Mouse (Mus musculus): ENCODE data around the gene Por. TPM values are rescaled to one million over a fixed set of nuclear protein-coding genes. Genes with fewer than 3 reads are reported as not detected.

Gene Por
- total and polyA plus RNA-seq, 2 experiments from 2014 or later: 44.9 to 71.7 TPM

- WGBS: 71% methylated on average over 6 of the region's 6 CpGs
- Histone ChIP-seq H3K36me3 (replicated peaks; ENCODE audit: control insufficient read depth, insufficient read depth, low read length) (peaks cover 27% of the 10 kb centered on the region), H3K4me3 (ENCODE audit: low read depth, low read length) (no peak overlapping the region), H3K27me3 (ENCODE audit: control insufficient read depth, insufficient read depth, low read length) (no peaks in the 10 kb centered on the region), H3K27ac (ENCODE audit: low read depth) (no peak overlapping the region), H3K9ac (replicated peaks; ENCODE audit: low read depth, low read length) (no peak overlapping the region), H3K4me2 (ENCODE audit: low read depth, low read length) (no peak overlapping the region), H3K4me1 (ENCODE audit: control insufficient read depth, insufficient read depth) (no peaks in the 10 kb centered on the region), H3K9me3 (replicated peaks; ENCODE audit: control insufficient read depth, low read length) (no peaks in the 10 kb centered on the region)
- DNase-seq (ENCODE audit: low spot score) (no peak), ATAC-seq (ENCODE audit: insufficient read depth, low read depth) (no peak)
- TF ChIP-seq CTCF (IDR thresholded peaks at IDR 0.05; ENCODE audit: low read depth) (no peak), EP300 (IDR thresholded peaks at IDR 0.05; ENCODE audit: low read depth) (no peak)
These were observed 29.4 kb upstream of the Por start for GRCm38 (mm10) chr5:135640459-135640789.

- H3K4me2 ChIP-seq (ENCODE audit: low read depth, low read length): no peak overlapping the region
- no peak for TF ChIP-seq EP300 (IDR thresholded peaks at IDR 0.05; ENCODE audit: low read depth)
- TF ChIP-seq CTCF (IDR thresholded peaks at IDR 0.05; ENCODE audit: low read depth): no peak
These were observed 28.8 kb upstream of the Por start for GRCm38 (mm10) chr5:135641028-135641427.

GRCm38 (mm10) chr5:135642686-135643551 lies 26.9 kb upstream of the Por start:
- Histone ChIP-seq H3K36me3 (replicated peaks; ENCODE audit: control insufficient read depth, insufficient read depth, low read length) (peaks cover 8% of the 10 kb centered on the region), H3K27ac (ENCODE audit: low read depth) (no peak overlapping the region), H3K4me2 (ENCODE audit: low read depth, low read length) (no peak overlapping the region), H3K9ac (replicated peaks; ENCODE audit: low read depth, low read length) (no peak overlapping the region), H3K27me3 (ENCODE audit: control insufficient read depth, insufficient read depth, low read length) (no peaks in the 10 kb centered on the region), H3K4me3 (ENCODE audit: low read depth, low read length) (no peak overlapping the region), H3K9me3 (replicated peaks; ENCODE audit: control insufficient read depth, low read length) (no peaks in the 10 kb centered on the region), H3K4me1 (ENCODE audit: control insufficient read depth, insufficient read depth) (no peaks in the 10 kb centered on the region)
- WGBS: 74% methylated on average over 10 of the region's 10 CpGs
- DNase-seq (ENCODE audit: low spot score): no peak
- TF ChIP-seq CTCF (IDR thresholded peaks at IDR 0.05; ENCODE audit: low read depth): no peak
- no peak for TF ChIP-seq EP300 (IDR thresholded peaks at IDR 0.05; ENCODE audit: low read depth)
- ATAC-seq (ENCODE audit: insufficient read depth, low read depth): no peak

More at GRCm38 (mm10) chr5:135641028-135641427, 28.8 kb upstream of the Por start:
- WGBS: 91% methylated on average over 1 of the region's 1 CpGs
- Histone ChIP-seq H3K36me3 (replicated peaks; ENCODE audit: control insufficient read depth, insufficient read depth, low read length) (peaks cover 23% of the 10 kb centered on the region), H3K27ac (ENCODE audit: low read depth) (no peak overlapping the region), H3K27me3 (ENCODE audit: control insufficient read depth, insufficient read depth, low read length) (no peaks in the 10 kb centered on the region), H3K9ac (replicated peaks; ENCODE audit: low read depth, low read length) (no peak overlapping the region), H3K4me3 (ENCODE audit: low read depth, low read length) (no peak overlapping the region), H3K4me1 (ENCODE audit: control insufficient read depth, insufficient read depth) (no peaks in the 10 kb centered on the region), H3K9me3 (replicated peaks; ENCODE audit: control insufficient read depth, low read length) (no peaks in the 10 kb centered on the region)
- ATAC-seq (ENCODE audit: insufficient read depth, low read depth) (no peak), DNase-seq (ENCODE audit: low spot score) (no peak)

- 96% methylated on average over 1 of the region's 1 CpGs for WGBS
- Histone ChIP-seq H3K27me3 (ENCODE audit: control insufficient read depth, insufficient read depth, low read length) (no peaks in the 10 kb centered on the region), H3K4me3 (ENCODE audit: low read depth, low read length) (no peak overlapping the region), H3K9ac (replicated peaks; ENCODE audit: low read depth, low read length) (no peak overlapping the region), H3K27ac (ENCODE audit: low read depth) (no peak overlapping the region), H3K4me1 (ENCODE audit: control insufficient read depth, insufficient read depth) (no peaks in the 10 kb centered on the region), H3K4me2 (ENCODE audit: low read depth, low read length) (no peak overlapping the region), H3K36me3 (replicated peaks; ENCODE audit: control insufficient read depth, insufficient read depth, low read length) (0 out of 2 replicates have a peak, but pooled peaks cover 4% of the 10 kb centered on the region), H3K9me3 (replicated peaks; ENCODE audit: control insufficient read depth, low read length) (no peaks in the 10 kb centered on the region)
- no peak for DNase-seq (ENCODE audit: low spot score)
- ATAC-seq (ENCODE audit: insufficient read depth, low read depth): no peak
- TF ChIP-seq EP300 (IDR thresholded peaks at IDR 0.05; ENCODE audit: low read depth): no peak
- no peak for TF ChIP-seq CTCF (IDR thresholded peaks at IDR 0.05; ENCODE audit: low read depth)
These were observed 26.3 kb upstream of the Por start for GRCm38 (mm10) chr5:135643552-135643842.

GRCm38 (mm10) chr5:135643869-135644268 lies 26.0 kb upstream of the Por start:
- TF ChIP-seq CTCF (IDR thresholded peaks at IDR 0.05; ENCODE audit: low read depth): no peak
- TF ChIP-seq EP300 (IDR thresholded peaks at IDR 0.05; ENCODE audit: low read depth): no peak
- 0 out of 2 replicates have a peak, but pooled peaks cover under 1% of the 10 kb centered on the region for H3K36me3 ChIP-seq (replicated peaks; ENCODE audit: control insufficient read depth, insufficient read depth, low read length)
- H3K4me1 ChIP-seq (ENCODE audit: control insufficient read depth, insufficient read depth): no peaks in the 10 kb centered on the region
- H3K9me3 ChIP-seq (replicated peaks; ENCODE audit: control insufficient read depth, low read length): no peaks in the 10 kb centered on the region
- DNase-seq (ENCODE audit: low spot score): no peak
- no peak for ATAC-seq (ENCODE audit: insufficient read depth, low read depth)
- 94% methylated on average over 8 of the region's 8 CpGs for WGBS
- no peaks in the 10 kb centered on the region for H3K27me3 ChIP-seq (ENCODE audit: control insufficient read depth, insufficient read depth, low read length)
- no peak overlapping the region for H3K4me2 ChIP-seq (ENCODE audit: low read depth, low read length)
- H3K4me3 ChIP-seq (ENCODE audit: low read depth, low read length): no peak overlapping the region
- no peak overlapping the region for H3K9ac ChIP-seq (replicated peaks; ENCODE audit: low read depth, low read length)
- no peak overlapping the region for H3K27ac ChIP-seq (ENCODE audit: low read depth)

GRCm38 (mm10) chr5:135645330-135645729 lies 24.5 kb upstream of the Por start:
- Histone ChIP-seq H3K36me3 (replicated peaks; ENCODE audit: control insufficient read depth, insufficient read depth, low read length) (no peaks in the 10 kb centered on the region), H3K4me3 (ENCODE audit: low read depth, low read length) (no peak overlapping the region), H3K27me3 (ENCODE audit: control insufficient read depth, insufficient read depth, low read length) (no peaks in the 10 kb centered on the region), H3K4me2 (ENCODE audit: low read depth, low read length) (no peak overlapping the region), H3K9ac (replicated peaks; ENCODE audit: low read depth, low read length) (no peak overlapping the region), H3K4me1 (ENCODE audit: control insufficient read depth, insufficient read depth) (no peaks in the 10 kb centered on the region), H3K27ac (ENCODE audit: low read depth) (no peak overlapping the region), H3K9me3 (replicated peaks; ENCODE audit: control insufficient read depth, low read length) (no peaks in the 10 kb centered on the region)
- ATAC-seq (ENCODE audit: insufficient read depth, low read depth) (no peak), DNase-seq (ENCODE audit: low spot score) (no peak)
- no peak for TF ChIP-seq CTCF (IDR thresholded peaks at IDR 0.05; ENCODE audit: low read depth)
- TF ChIP-seq EP300 (IDR thresholded peaks at IDR 0.05; ENCODE audit: low read depth): no peak
- WGBS: 64% methylated on average over 5 of the region's 5 CpGs

Measured in heart, postnatal 0 days (tissue).